Mouse (Mus musculus): ENCODE measurements around the gene Ehbp1.

Ehbp1 gene

GRCm38 (mm10) chr11:22050864-22051263, 291.2 kb downstream of the Ehbp1 start:
- DNase-seq, result no peak

- DNase-seq, result no peak
Measured at GRCm38 (mm10) chr11:22039854-22040426, 302.2 kb downstream of the Ehbp1 start.

DNA sequence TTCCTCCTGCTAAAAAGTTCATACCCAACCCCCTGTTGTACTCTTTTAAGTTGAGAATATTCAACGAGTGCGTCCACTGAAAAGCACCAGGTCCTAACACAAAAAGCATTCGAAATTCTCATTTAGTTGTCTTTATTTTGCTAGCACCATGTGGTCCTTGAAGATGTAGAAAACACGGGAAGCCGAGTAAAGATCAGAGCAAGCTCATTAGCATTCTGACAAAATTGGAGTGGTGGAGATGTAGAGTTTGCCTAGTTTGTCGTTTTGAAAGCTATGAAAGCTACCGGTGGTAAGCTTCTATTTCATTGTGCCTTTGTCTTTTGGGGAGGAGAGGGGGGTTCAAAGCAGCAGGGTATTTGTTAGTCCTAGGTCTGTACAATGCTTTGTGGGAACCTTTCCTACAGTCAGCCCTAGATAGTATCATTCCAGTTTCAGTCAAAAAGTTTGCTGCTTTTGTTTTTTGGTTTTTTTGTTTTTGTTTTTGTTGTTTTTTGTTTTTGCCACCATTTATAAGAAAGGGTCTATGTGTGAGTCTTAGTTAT, 307.5 kb downstream of the Ehbp1 start:
- DNase-seq, result no peak

GRCm38 (mm10) chr11:22033582-22033981, 308.5 kb downstream of the Ehbp1 start:
- DNase-seq, result no peak

- DNase-seq, result no peak
Measured at GRCm38 (mm10) chr11:22020602-22021001, 321.5 kb downstream of the Ehbp1 start.

DNA sequence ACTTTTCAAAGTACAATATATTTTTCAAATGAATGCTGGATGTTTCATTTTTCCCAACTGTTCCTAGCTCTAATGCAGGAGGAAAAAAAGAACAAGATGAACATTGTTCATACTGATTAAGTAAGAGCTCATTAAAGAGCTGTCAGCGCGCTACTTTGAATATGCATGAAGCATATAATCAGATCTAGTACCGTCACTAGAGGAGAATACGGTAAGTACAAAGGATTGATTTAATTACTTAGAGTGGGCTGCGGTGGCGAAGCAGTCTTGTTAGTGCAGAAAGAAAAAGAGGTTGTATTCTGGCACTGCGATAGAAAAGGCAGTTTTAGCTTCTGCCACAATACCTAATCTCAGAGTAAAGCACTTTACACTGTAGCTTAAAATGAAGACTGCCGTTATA, 324.6 kb downstream of the Ehbp1 start:
- no peak for DNase-seq

GRCm38 (mm10) chr11:22016341-22016740, 325.8 kb downstream of the Ehbp1 start:
- DNase-seq, result no peak

GRCm38 (mm10) chr11:22008817-22009216, 333.3 kb downstream of the Ehbp1 start:
- no peak for DNase-seq

DNA sequence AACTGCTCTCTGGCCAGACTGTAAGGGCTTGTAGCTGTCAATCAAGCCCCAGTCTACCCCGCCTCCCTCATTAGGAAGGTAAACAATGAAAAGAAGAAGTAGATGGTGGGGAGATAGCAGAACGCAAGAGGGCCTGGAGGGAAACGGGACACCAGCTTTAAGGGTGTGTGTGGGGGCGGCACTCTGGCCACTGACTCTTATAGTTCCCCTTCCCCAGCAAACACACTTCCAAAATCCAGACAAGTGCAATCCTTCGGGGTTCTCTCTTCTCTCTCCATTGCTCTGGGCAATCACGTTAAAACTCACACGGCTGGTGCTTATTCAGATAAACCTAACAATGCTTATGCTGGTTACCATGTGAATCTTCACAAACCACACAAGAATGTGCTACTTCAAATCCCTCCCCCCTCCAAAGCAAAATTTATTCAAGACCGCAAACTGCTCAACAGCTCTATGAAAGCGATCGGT, 333.9 kb downstream of the Ehbp1 start:
- no peak for DNase-seq

GRCm38 (mm10) chr11:22007781-22008110, 334.3 kb downstream of the Ehbp1 start:
- no peak for DNase-seq

GRCm38 (mm10) chr11:22007088-22007780, 334.9 kb downstream of the Ehbp1 start:
- DNase-seq, result no peak

DNA sequence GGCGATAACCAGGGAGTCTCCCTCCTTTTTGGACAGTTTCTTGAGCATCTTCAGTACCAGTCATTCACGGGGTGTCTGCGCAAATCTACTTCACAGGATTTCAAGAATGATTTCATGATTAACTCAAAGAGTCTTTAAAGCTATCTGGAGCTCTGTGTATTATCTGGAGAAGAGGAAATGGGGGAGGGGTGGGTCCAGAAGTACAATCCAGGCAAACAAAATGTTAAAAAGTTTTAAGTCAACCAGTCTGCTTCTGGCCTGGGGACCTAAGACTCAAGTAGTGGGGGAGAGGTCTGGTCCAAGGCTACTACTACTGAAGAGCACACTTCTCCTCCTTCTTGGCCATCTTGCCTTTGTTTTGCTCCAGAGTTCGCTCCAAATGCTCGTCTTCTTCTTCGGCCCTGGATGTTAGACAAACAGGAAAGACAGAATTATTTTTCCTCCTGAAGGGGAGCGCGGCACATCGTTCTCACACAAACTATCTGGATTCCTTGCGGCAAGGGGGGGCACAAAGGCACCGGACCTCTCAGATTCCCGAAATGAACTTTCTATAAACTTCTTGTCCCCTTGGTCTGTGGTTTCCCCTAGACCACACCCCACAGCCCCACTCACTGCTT, 335.5 kb downstream of the Ehbp1 start:
- no peak for DNase-seq

- no peak for DNase-seq
Measured at GRCm38 (mm10) chr11:22005281-22005870, 336.7 kb downstream of the Ehbp1 start.

DNA sequence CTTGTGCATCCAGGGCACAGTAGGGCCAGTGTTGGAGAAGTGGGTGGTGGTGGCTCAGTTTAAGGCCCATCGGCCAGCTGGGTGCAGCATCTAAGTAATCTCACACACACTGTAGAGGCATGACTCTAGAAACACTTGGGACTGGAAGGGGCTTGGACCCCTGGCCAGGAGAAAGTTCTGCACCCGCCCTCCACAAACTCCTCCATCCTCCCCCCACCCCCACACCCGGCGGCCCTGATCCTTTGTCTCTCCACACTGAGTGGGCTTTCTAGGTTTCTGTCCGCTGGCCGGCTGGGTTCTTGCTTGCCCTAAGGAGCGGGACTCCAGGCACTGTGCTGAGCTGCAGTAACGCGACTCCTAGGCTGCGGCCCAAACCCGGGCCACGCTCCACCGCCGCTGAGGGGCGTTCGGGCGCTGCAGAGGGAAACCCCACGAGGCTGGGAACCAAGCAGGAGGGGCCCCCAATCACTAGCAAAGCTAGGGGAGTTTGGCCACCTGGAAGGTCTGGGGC, 337.7 kb downstream of the Ehbp1 start:
- no peak for DNase-seq

- no peak for DNase-seq
Measured at GRCm38 (mm10) chr11:22003341-22003981, 338.6 kb downstream of the Ehbp1 start.

GRCm38 (mm10) chr11:22002783-22003340, 339.2 kb downstream of the Ehbp1 start, which contains the start of gene Otx1:
Otx1 (minus strand) TSS chr11:22002897.
- DNase-seq, result no peak

- DNase-seq, result no peak
Measured at GRCm38 (mm10) chr11:22002062-22002782, 339.9 kb downstream of the Ehbp1 start.

DNA sequence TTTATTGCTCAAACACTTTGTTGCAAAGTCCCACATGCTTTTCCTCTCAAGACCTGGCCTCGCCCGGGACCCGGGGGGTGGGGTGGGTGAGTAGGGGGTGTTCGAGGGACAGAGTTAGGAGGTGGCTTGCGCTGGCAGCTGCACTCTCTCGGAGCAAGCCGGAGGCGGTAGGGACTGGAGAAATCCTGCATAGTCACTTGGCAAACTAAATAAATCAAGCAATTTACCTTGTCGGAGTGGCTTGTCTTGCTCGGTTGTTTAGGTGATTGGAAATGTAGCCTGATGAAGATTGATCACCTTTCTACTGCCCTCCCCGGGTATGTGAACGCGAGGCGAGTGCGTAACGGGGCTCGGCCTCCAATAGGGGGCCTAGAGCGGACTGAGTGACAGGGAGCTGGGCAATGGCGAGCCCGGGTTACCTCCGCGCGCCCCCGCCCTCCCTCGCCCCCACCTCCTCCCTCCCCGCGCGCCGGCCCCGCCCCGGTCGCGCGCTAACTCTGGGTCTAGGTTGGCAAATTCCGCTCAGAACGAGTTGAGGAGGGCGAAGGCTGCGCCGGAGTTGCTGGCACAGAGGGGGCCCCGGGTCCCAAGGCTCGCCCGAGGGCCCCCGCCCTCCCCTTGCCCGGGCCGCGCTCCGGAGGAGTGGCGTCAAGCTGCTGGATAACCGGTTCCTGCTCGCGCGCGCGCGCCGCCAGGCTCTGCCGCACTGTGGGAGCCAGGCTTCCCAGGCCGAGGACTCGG, 340.6 kb downstream of the Ehbp1 start:
- no peak for DNase-seq

DNA sequence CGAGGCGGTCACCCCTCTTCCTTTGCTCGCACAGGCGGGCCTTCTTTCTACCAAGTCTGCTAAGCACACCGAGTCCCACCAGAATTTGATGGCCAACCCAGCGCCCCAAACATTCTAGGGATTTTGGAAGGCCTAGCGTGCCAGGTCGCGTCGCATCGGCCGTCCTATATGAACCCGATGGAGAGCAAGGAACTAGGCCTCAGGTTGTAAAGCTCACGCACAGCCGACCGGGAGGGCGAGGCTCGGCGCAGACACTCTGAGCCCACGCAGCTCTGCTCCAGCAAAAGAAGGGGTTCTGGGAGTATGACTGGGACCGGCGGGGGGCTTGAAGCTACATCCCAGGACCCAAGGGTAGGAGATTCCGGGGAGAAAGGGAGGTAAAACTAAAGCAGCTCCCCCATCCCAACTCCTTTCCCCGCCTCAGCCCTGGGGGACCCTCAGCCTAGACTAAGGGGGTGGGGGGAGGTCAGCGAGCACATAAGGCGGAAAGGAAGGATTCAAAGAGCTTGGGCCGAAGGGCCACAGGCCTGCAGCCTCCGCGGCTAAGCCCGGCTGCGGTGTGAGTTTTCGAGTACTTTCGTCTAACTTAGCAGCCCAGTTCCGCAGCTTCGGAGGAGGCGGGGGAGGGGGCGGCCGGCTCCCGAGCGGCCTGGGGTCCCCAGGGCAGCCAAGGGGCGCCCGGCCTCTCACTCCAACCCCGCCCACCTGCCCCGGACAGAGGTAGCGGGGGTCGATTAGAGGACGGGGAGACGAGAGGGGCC, 341.6 kb downstream of the Ehbp1 start:
- no peak for DNase-seq
